Mouse (Mus musculus) lung, embryonic 16.5 days (tissue): ENCODE measurements at regions not wholly inside any gene's neighbourhood (a gene's known extent, or its start where the extent isn't known, plus 50 kb on each side); places are given as distances from the start of the nearest gene placed in this dataset.

Experiments
- ATAC-seq: fragments of 200-750 bp; cut with Nextera tagmentation; 2 replicates; pipeline ENCODE4 v1.8.0; 2017; ENCODE audit warnings: low read depth, mild to moderate bottlenecking, moderate library complexity
- H3K27ac ChIP-seq: fragments of 300-500 bp; sonication (generic); 2 replicates; pipeline ENCODE4 v1.5.1; 2014; ENCODE audit warnings: mild to moderate bottlenecking, control low read depth, low read length
- H3K27me3 ChIP-seq: fragments of 300-500 bp; sonication (generic); 2 replicates; pipeline ENCODE4 v1.6.1; 2014; ENCODE audit warnings: low read depth, low read length, mixed read lengths; ENCODE audit not compliant: control insufficient read depth, insufficient read depth
- H3K36me3 ChIP-seq: fragments of 300-500 bp; sonication (generic); 2 replicates; pipeline ENCODE4 v1.6.1; 2014; ENCODE audit warnings: low read length; ENCODE audit not compliant: control insufficient read depth, insufficient read depth
- H3K4me1 ChIP-seq: fragments of 300-500 bp; sonication (generic); replicated peaks from 2 replicates; pipeline ENCODE4 v1.6.1; 2014; ENCODE audit warnings: low read length, mixed read lengths; ENCODE audit not compliant: control insufficient read depth, insufficient read depth
- H3K4me2 ChIP-seq: fragments of 300-500 bp; sonication (generic); 2 replicates; pipeline ENCODE4 v1.6.1; 2014; ENCODE audit warnings: low read depth, low read length, control low read depth
- H3K4me3 ChIP-seq: fragments of 300-500 bp; sonication (generic); 2 replicates; pipeline ENCODE4 v1.5.1; 2014; ENCODE audit warnings: mild to moderate bottlenecking, low read length, control low read depth
- H3K9ac ChIP-seq: fragments of 300-500 bp; sonication (generic); 2 replicates; pipeline ENCODE4 v1.6.1; 2014; ENCODE audit warnings: low read length, control low read depth
- H3K9me3 ChIP-seq: fragments of 300-500 bp; sonication (generic); 2 replicates; pipeline ENCODE4 v1.6.1; 2016; ENCODE audit warnings: low read length; ENCODE audit not compliant: control insufficient read depth
- WGBS: fragments of 180-500 bp; shearing (Covaris S2); extraction: QIAGEN DNeasy Blood & Tissue Kit; methylation state at CpG from one replicate; pipeline ENCODE4 v1.1.7; 2014; 5-methylcytosine and 5-hydroxymethylcytosine counted together

DNA sequence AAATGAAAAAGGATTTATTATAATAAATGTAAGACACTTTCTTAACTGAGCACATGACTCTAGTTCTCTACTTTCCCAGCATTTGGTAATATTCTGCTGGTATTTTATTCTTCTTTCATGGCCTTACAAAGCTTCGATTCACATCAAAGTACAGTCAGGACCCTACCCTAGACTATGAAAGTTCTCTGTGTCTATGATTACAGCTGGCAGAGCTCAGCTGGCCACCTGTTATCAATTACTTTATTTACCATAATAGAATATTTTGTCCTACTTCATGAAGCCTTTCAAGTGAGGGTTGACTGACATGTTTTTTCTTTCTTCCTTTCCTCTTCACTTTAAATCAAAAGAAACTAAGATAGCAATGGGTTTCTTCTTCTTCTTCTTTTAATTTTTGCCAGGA, 269.8 kb downstream of the Kctd12 start:
- ATAC-seq: no peak
- no peak overlapping the region for H3K4me3 ChIP-seq
- H3K27me3 ChIP-seq: no peaks in the 10 kb centered on the region
- WGBS: 80% methylated on average over 1 of the region's 1 CpGs
- no peaks in the 10 kb centered on the region for H3K36me3 ChIP-seq
- H3K9me3 ChIP-seq: no peaks in the 10 kb centered on the region
- no peak overlapping the region for H3K4me2 ChIP-seq
- H3K27ac ChIP-seq: no peak overlapping the region
- H3K4me1 ChIP-seq: no peaks in the 10 kb centered on the region
- no peak overlapping the region for H3K9ac ChIP-seq

DNA sequence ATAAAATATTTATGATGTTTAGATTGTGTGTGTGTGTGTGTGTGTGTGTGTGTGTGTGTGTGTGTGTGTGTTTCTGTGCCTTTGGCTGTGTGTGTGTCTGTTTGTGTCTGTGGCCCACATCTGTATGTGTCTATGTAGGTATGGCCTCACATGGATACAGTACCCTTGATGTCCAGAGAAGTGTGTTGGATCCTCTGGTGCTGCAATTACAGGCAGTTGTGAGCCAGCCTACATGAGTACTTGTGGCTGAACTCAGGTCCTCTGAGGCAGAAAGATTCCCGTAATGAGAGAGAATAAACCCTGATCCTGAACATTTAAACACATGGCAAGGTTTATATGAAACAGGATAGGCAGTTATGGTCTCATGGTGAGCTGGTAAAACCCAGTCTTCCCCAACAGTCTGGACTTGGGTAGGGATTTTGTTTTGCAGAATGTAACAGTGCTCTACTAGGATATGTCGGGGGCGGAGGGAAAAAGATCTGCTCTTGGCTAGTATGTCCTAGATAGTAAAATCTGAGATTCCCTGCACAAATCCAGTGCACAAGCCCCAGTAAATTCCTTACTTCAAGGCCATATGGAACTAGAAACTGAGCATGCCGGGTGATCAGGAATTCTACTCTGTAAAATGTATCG, 275.6 kb downstream of the Kctd12 start:
- H3K27me3 ChIP-seq: no peaks in the 10 kb centered on the region

DNA sequence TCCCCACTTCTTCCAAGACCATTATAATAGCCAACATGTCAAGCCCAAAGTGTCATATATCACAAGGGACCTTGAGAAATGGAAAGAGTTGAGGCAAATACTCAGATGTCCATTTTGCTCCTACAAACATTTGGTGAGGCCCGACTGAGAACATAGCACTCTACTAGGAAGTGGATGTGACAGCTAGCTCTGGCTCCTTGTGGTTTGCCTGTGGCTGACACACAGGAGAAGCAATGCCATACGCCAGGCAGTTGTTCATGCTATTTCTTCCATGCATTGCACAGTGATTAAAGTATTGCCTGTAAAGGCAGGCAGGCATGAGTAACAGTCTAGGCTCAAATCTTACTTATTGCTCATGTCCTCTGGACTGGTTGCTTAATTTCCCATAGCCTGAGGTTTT, 281.3 kb downstream of the Kctd12 start:
- no peak for ATAC-seq
- no peak overlapping the region for H3K4me2 ChIP-seq
- no peak overlapping the region for H3K9ac ChIP-seq
- no peaks in the 10 kb centered on the region for H3K9me3 ChIP-seq
- no peaks in the 10 kb centered on the region for H3K27me3 ChIP-seq
- H3K36me3 ChIP-seq: no peaks in the 10 kb centered on the region
- H3K27ac ChIP-seq: no peak overlapping the region
- H3K4me1 ChIP-seq: no peaks in the 10 kb centered on the region
- WGBS: 63% methylated on average over 2 of the region's 2 CpGs
- H3K4me3 ChIP-seq: no peak overlapping the region

More for the DNA sequence above, 275.6 kb downstream of the Kctd12 start:
- no peak for ATAC-seq
- H3K4me1 ChIP-seq: no peaks in the 10 kb centered on the region
- no peak overlapping the region for H3K27ac ChIP-seq
- H3K9ac ChIP-seq: no peak overlapping the region
- H3K9me3 ChIP-seq: no peaks in the 10 kb centered on the region
- H3K4me2 ChIP-seq: no peak overlapping the region
- 86% methylated on average over 5 of the region's 5 CpGs for WGBS
- no peak overlapping the region for H3K4me3 ChIP-seq
- no peaks in the 10 kb centered on the region for H3K36me3 ChIP-seq

DNA sequence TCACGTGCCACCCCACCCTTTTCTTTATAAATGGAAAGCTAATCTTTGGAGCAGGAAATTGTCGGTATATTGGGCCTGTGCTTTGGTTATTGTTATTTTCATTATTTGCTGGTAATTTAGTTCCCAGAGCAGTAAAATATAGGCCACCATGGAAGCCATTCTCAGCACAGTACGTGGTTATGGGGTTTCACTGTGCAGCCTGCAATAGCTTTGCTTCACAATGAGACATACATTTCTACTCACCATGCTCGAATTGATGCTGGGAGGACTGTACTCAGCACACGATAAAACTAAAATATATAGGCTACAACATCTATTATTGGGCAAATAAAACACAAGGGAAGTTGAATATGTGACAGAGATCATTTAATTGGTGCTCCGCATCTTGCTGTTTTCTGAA, 282.0 kb downstream of the Kctd12 start:
- H3K4me2 ChIP-seq: no peak overlapping the region
- no peaks in the 10 kb centered on the region for H3K36me3 ChIP-seq
- no peaks in the 10 kb centered on the region for H3K9me3 ChIP-seq
- no peak overlapping the region for H3K9ac ChIP-seq
- no peak overlapping the region for H3K4me3 ChIP-seq
- H3K4me1 ChIP-seq: no peaks in the 10 kb centered on the region
- 77% methylated on average over 6 of the region's 6 CpGs for WGBS
- no peak for ATAC-seq
- no peaks in the 10 kb centered on the region for H3K27me3 ChIP-seq
- no peak overlapping the region for H3K27ac ChIP-seq

DNA sequence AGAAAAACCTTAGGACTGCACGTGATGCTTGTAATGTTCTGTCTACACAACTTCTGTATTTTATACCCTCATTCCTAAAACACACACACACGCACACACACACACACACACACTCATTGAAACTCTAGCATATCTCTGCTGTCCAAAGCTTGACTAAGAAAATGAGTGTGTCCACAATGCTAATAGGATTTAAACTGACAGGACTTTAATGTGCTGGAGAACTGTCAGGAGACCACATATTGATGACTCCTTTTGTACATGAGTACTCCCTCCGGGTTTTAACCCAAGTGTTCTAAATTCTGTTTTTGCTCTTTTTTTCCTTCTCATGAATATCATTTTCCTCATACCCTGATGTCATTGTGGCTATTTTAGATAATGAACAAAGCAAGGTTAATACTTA, 283.4 kb downstream of the Kctd12 start:
- no peak overlapping the region for H3K9ac ChIP-seq
- no peak overlapping the region for H3K4me2 ChIP-seq
- no peak for ATAC-seq
- 82% methylated on average over 3 of the region's 3 CpGs for WGBS
- H3K36me3 ChIP-seq: no peaks in the 10 kb centered on the region
- no peak overlapping the region for H3K27ac ChIP-seq
- no peaks in the 10 kb centered on the region for H3K4me1 ChIP-seq
- H3K27me3 ChIP-seq: no peaks in the 10 kb centered on the region
- H3K9me3 ChIP-seq: no peaks in the 10 kb centered on the region
- no peak overlapping the region for H3K4me3 ChIP-seq

DNA sequence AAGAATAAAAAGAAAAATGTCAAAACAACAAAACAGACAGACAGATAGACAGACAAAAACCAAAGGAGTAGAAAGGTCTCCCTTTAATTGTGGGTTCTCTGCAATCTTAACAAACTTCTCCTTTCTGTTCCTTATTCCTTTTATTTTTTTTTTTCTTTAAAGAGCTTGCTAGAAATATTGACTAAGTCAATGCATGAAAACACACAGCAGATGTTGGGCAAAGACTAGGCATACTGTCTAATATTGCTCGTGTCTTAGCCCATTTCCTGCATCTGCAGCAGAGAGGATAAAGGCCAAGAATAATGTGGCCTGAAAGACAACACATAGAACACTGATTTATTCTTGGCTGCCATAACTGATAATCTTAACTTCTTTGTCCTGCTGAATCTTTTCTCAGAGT, 295.6 kb downstream of the Kctd12 start:
- Histone ChIP-seq H3K27me3 (no peaks in the 10 kb centered on the region), H3K27ac (no peak overlapping the region), H3K4me3 (no peak overlapping the region), H3K4me2 (no peak overlapping the region), H3K36me3 (no peaks in the 10 kb centered on the region), H3K4me1 (no peaks in the 10 kb centered on the region), H3K9me3 (no peaks in the 10 kb centered on the region; the same call in 1 of the 2 replicates), H3K9ac (no peak overlapping the region)
- ATAC-seq: no peak
- 54% methylated on average over 1 of the region's 1 CpGs for WGBS

DNA sequence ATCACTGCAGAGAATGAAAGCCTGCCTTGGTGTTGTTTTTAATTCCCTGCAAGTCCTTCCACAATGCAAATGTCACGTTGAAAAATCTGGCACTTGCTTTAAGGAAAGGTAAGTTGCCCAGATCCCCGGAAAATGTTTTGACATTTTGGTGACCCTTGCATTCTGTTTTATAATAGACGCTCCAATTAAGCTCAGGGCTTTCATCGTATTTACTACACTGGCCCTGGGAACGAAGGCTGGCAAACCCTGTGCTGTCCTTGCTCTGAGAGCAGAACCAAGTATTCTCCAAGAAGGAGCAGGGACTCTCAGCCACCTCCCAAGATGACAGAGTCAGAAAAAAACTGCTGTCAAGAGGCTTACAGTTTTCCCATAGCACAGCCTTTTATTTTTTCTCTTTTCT, 305.9 kb downstream of the Kctd12 start:
- no peak overlapping the region for H3K4me2 ChIP-seq
- H3K27ac ChIP-seq: no peak overlapping the region
- H3K36me3 ChIP-seq: no peaks in the 10 kb centered on the region
- no peaks in the 10 kb centered on the region for H3K27me3 ChIP-seq
- no peaks in the 10 kb centered on the region for H3K9me3 ChIP-seq
- 61% methylated on average over 5 of the region's 5 CpGs for WGBS
- H3K9ac ChIP-seq: no peak overlapping the region
- ATAC-seq: no peak
- H3K4me1 ChIP-seq: no peaks in the 10 kb centered on the region
- no peak overlapping the region for H3K4me3 ChIP-seq

DNA sequence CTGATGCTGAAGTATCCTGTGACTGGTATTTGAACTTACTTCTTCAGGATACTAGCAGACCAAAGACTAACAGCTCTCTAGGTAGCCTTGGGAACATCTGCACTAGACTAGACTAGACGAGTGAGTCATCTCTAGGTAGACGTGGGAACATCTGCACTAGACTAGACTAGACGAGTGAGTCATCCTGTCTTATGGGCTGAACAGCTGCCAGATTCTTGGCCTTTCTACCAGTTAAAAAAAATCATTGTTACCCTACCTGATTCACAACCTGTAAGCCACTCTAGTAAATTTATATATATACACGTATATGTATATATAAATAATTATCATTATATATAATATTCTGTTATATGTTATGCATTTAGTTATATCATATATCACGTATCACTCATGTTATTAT, 307.8 kb downstream of the Kctd12 start:
- no peaks in the 10 kb centered on the region for H3K4me1 ChIP-seq
- no peak for ATAC-seq
- no peak overlapping the region for H3K4me2 ChIP-seq
- H3K4me3 ChIP-seq: no peak overlapping the region
- H3K9me3 ChIP-seq: no peaks in the 10 kb centered on the region
- no peak overlapping the region for H3K27ac ChIP-seq
- WGBS: 78% methylated on average over 5 of the region's 5 CpGs
- H3K9ac ChIP-seq: no peak overlapping the region
- no peaks in the 10 kb centered on the region for H3K27me3 ChIP-seq
- H3K36me3 ChIP-seq: no peaks in the 10 kb centered on the region

DNA sequence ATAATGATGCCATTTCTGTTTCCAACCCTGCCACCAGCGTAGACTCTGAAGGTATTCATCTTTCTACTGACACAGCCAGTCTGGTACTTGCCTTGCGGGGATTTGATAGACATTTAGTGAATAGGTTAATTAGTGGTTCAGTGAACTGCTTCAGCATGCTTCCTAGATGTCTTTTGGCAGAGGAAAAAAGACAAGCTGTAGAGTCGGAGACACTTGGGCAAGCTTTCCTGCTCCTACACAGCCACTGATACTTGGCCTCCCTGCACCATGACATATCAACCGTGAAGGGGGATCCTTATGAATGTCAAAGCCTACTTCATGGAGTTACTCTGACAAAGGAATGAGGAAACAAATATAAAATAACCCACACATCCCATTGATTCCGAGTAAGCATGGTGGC, 308.7 kb downstream of the Kctd12 start:
- Histone ChIP-seq H3K4me3 (no peak overlapping the region), H3K27me3 (no peaks in the 10 kb centered on the region), H3K27ac (no peak overlapping the region), H3K9me3 (no peaks in the 10 kb centered on the region), H3K9ac (no peak overlapping the region), H3K4me2 (no peak overlapping the region), H3K36me3 (no peaks in the 10 kb centered on the region), H3K4me1 (no peaks in the 10 kb centered on the region)
- no peak for ATAC-seq
- 73% methylated on average over 5 of the region's 5 CpGs for WGBS

DNA sequence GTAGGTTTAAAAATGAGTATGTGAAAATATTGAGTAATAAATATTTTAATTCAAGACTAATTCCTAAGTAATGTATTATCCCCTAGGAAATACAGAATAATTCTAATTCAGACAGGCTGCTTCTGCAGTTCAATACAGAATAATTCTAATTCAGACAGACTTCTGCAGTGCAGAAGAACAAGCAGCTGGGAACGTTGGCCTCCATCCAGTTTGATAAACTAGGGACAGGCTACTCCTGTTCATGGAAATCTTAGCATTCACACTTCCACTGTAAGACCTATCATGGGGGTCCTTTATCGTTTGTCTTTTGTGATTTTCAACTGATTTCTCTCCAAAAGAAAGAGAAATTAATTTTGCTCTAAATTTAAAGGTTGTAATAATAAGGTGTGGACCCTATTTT, 319.2 kb downstream of the Kctd12 start:
- no peaks in the 10 kb centered on the region for H3K4me1 ChIP-seq
- no peak overlapping the region for H3K4me3 ChIP-seq
- no peaks in the 10 kb centered on the region for H3K27me3 ChIP-seq
- no peak overlapping the region for H3K9ac ChIP-seq
- WGBS: 54% methylated on average over 2 of the region's 2 CpGs
- no peaks in the 10 kb centered on the region for H3K36me3 ChIP-seq
- no peak overlapping the region for H3K4me2 ChIP-seq
- no peak for ATAC-seq
- no peak overlapping the region for H3K27ac ChIP-seq
- no peaks in the 10 kb centered on the region for H3K9me3 ChIP-seq
